Mouse (Mus musculus) central nervous system, embryonic 11.5 days (tissue): Measurements from ENCODE around the gene Dad1. TPM values are rescaled to one million over a fixed set of nuclear protein-coding genes. Genes with fewer than 3 reads are reported as not detected.

Source experiments
- polyA plus RNA-seq: library from polyadenylated mRNA; depleted of rRNA; stranded (reverse); fragments of >200 nt; gene quantifications from 2 replicates; pipeline ENCODE4 v1.2.3, GENCODE M21; 2012; rRNA removed

Dad1 gene
- 135 and 151 TPM in 2 replicates for polyA plus RNA-seq

GRCm38 (mm10) chr14:54253741-54254291 is at the start of gene Dad1, which contains the start of gene Abhd4:
Gene Dad1 (minus strand): TSS chr14:54254104.
Gene Abhd4 (plus strand): TSS chr14:54254188.

GRCm38 (mm10) chr14:54284839-54285238 is 30.9 kb upstream of the Dad1 start, which contains the start of gene Olfr49:
Gene Olfr49 (minus strand): TSS chr14:54284939.

Other genes with a start within 250 kb of the Dad1 start
- gene Abhd4, start 84 bp upstream of the Dad1 start, polyA plus RNA-seq: 11.8 and 21.6 TPM in 2 replicates
- not detected in 2 replicates for gene Olfr49, start 30.8 kb upstream of the Dad1 start, polyA plus RNA-seq
- 45.3 and 69.9 TPM in 2 replicates for gene Oxa1l, start 106.7 kb upstream of the Dad1 start, polyA plus RNA-seq
- 3.5 and 5.9 TPM in 2 replicates for gene Slc7a7, start 163.7 kb upstream of the Dad1 start, polyA plus RNA-seq
- 210 and 357 TPM in 2 replicates for gene Mrpl52, start 172.8 kb upstream of the Dad1 start, polyA plus RNA-seq
- gene Mmp14, start 177.5 kb upstream of the Dad1 start, polyA plus RNA-seq: 85.8 and 130 TPM in 2 replicates
- 17.4 and 22.5 TPM in 2 replicates for gene Lrp10, start 210.0 kb upstream of the Dad1 start, polyA plus RNA-seq
- 12.4 and 13.4 TPM in 2 replicates for gene Rem2, start 222.0 kb upstream of the Dad1 start, polyA plus RNA-seq